Mouse (Mus musculus) thymus, postnatal 10 days (tissue): ENCODE results near the gene Phtf1.

Experiments used
- DNase-seq, 2 experiments: peaks; one replicate each; pipeline ENCODE4 v3.0.0; 2021; ENCODE audit warnings: low spot score in 2 of 2

Gene Phtf1

DNA sequence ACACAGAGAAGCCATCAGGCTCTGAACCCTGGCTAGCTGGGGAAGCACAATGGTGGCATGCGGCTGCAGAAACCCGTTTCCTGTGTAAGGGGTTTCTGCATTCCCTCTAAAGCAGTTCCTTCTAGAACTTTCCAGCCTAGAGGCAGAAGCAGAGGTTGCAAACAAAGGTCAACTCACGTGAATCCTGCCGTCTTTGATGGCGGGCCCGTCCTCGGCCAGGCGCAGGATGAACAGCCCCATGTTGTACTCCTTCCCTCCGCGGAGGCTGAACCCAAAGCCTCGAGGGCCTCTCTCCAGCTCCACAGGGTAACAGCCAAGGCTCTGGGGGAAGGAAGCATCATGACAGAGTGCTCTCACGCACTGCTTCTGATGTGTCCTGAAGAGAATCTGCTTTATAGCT lies 52.2 kb downstream of the Phtf1 start:
- DNase-seq = no peak

DNA sequence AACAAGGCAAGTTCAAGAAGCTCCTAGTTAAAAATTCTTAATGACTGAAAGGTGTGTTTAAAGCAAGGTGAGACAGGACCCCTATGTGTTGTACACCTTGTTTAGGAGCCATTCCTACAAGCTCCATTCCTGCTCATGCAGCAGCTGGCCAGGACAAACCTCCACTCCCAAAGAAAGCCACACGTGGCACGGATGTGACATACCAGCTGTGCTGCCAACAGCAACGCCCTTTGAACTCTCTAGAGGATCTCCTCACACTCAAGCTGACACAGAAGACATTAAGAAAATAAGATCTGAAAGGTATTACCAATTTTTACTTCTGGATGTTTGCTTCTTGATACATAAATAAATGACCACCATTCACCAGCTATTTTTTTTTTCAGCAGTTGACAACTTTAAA lies 59.0 kb downstream of the Phtf1 start:
- no peak for DNase-seq

GRCm38 (mm10) chr3:104032086-104032485 lies 64.2 kb downstream of the Phtf1 start:
- no peak for DNase-seq

DNA sequence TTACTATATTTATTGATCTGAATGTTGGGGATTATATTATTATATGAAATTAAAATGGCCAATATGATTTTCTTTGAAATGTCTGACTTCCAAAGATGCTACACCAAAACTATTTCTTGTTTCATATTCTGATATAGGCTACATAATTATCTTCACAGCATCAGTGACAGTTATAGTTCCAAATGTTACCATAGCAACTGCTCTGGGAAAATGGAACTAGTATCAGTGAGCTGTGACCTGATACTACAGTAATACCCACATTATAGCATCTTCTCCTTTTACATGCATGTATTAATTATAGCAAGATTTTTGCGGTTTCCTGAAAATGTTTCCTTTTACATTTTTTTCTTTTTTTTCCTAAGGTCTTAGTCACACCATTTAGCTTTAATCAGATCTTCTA lies 64.8 kb downstream of the Phtf1 start:
- no peak for DNase-seq

GRCm38 (mm10) chr3:104059001-104059622 lies 91.2 kb downstream of the Phtf1 start:
- DNase-seq = no peak

GRCm38 (mm10) chr3:104069395-104069794 lies 101.5 kb downstream of the Phtf1 start:
- DNase-seq = no peak
